Mouse (Mus musculus): ENCODE measurements around the gene Ccl1.

- TF ChIP-seq CTCF (IDR thresholded peaks at IDR 0.05) (no peak), EP300 (IDR thresholded peaks at IDR 0.05) (no peak)
These were observed 146.4 kb downstream of the Ccl1 start for GRCm38 (mm10) chr11:82159126-82159525.
